Mouse (Mus musculus) midbrain, postnatal 0 days (tissue): ENCODE results near the gene Rgs6. TPM values are rescaled to one million over a fixed set of nuclear protein-coding genes. Genes with fewer than 3 reads are reported as not detected.
A peak's percentile ranks its signal among the peaks of the same experiment; 100 is the strongest.

Source experiments
- ATAC-seq: fragments of 200-750 bp; cut with Nextera tagmentation; 2 replicates; pipeline ENCODE4 v1.8.0; 2017; ENCODE audit warnings: moderate number of reproducible peaks, mild to moderate bottlenecking, moderate TSS enrichment, moderate library complexity; ENCODE audit not compliant: low FRiP score
- DNase-seq: peaks from one replicate; pipeline ENCODE4 v3.0.0-alpha.2; 2015; ENCODE audit warnings: low spot score
- H3K27ac ChIP-seq: fragments of 300-500 bp; sonication (generic); 2 replicates; pipeline ENCODE4 v1.5.1; 2014; ENCODE audit warnings: low read depth, mild to moderate bottlenecking, low read length, mixed read lengths
- H3K27me3 ChIP-seq: fragments of 300-500 bp; sonication (generic); 2 replicates; pipeline ENCODE4 v1.6.1; 2014; ENCODE audit warnings: low read length, control low read depth, mixed read lengths; ENCODE audit not compliant: insufficient read depth
- H3K36me3 ChIP-seq: fragments of 300-500 bp; sonication (generic); 2 replicates; pipeline ENCODE4 v1.6.1; 2014; ENCODE audit warnings: low read length, control low read depth, mixed read lengths; ENCODE audit not compliant: insufficient read depth
- H3K4me1 ChIP-seq: fragments of 300-500 bp; sonication (generic); 2 replicates; pipeline ENCODE4 v1.6.1; 2014; ENCODE audit warnings: mild to moderate bottlenecking, control low read depth, antibody characterized with exemption, low read length, mixed read lengths; ENCODE audit not compliant: insufficient read depth
- H3K4me2 ChIP-seq: fragments of 300-500 bp; sonication (generic); 2 replicates; pipeline ENCODE4 v1.6.1; 2014; ENCODE audit warnings: low read depth, mild to moderate bottlenecking, low read length, mixed read lengths; ENCODE audit not compliant: poor library complexity, severe bottlenecking
- H3K4me3 ChIP-seq: fragments of 300-500 bp; sonication (generic); 2 replicates; pipeline ENCODE4 v1.5.1; 2014; ENCODE audit warnings: low read depth, mild to moderate bottlenecking, low read length, moderate library complexity
- H3K9ac ChIP-seq: fragments of 300-500 bp; sonication (generic); replicated peaks from 2 replicates; pipeline ENCODE4 v1.6.1; 2014; ENCODE audit warnings: mild to moderate bottlenecking, low read length, moderate library complexity, mixed read lengths; ENCODE audit not compliant: poor library complexity, severe bottlenecking
- H3K9me3 ChIP-seq: fragments of 300-500 bp; sonication (generic); 2 replicates; pipeline ENCODE4 v1.6.1; 2016; ENCODE audit warnings: low read length, control low read depth
- CTCF ChIP-seq: IDR thresholded peaks from 2 replicates; pipeline ENCODE4 v1.5.1; 2016; ENCODE audit warnings: antibody characterized with exemption, mild to moderate bottlenecking
- WGBS: fragments of 180-500 bp; shearing (Covaris S2); extraction: QIAGEN DNeasy Blood & Tissue Kit; methylation state at CpG from one replicate; pipeline ENCODE4 v1.1.7; 2014; 5-methylcytosine and 5-hydroxymethylcytosine counted together
- polyA plus RNA-seq: library from polyadenylated mRNA; unstranded; fragments of >200 nt; fragmentation: Nextera tagmentation; extraction: Ambion mirVana; gene quantifications from 2 replicates; pipeline ENCODE4 v1.2.1, GENCODE M21; 2015
- total RNA-seq: library from RNA; depleted of rRNA; stranded (reverse); fragments of >200 nt; gene quantifications from 2 replicates; pipeline ENCODE4 v1.2.3, GENCODE M21; 2014

The Rgs6 gene
- total and polyA plus RNA-seq, 2 experiments from 2014 or later: 22.0 to 26.3 TPM

GRCm38 (mm10) chr12:82616813-82617681, 29.0 kb downstream of the Rgs6 start:
- peak; percentile 44 for DNase-seq
- Histone ChIP-seq H3K9me3 (no peaks in the 10 kb centered on the region), H3K4me3 (peak overlapping the region; percentile 70), H3K4me2 (peak overlapping the region; percentile 93), H3K9ac (peak overlapping the region; percentile 64), H3K36me3 (no peaks in the 10 kb centered on the region), H3K27me3 (0 out of 2 replicates have a peak, but pooled peaks cover 3% of the 10 kb centered on the region), H3K4me1 (0 out of 2 replicates have a peak, but pooled peaks cover 3% of the 10 kb centered on the region), H3K27ac (peak overlapping the region; percentile 47)
- WGBS: under 1% methylated on average over 82 of the region's 86 CpGs
- TF ChIP-seq CTCF: peak; percentile 41; the same call in 1 of the 2 replicates
- peak; percentile 78 for ATAC-seq

GRCm38 (mm10) chr12:82617682-82618370, 29.7 kb downstream of the Rgs6 start:
- WGBS: 19% methylated on average over 20 of the region's 20 CpGs
- Histone ChIP-seq H3K4me1 (0 out of 2 replicates have a peak, but pooled peaks cover 3% of the 10 kb centered on the region), H3K4me3 (peak overlapping the region; percentile 70), H3K9me3 (no peaks in the 10 kb centered on the region), H3K27me3 (0 out of 2 replicates have a peak, but pooled peaks cover 3% of the 10 kb centered on the region), H3K27ac (no peak overlapping the region; the same call in 1 of the 2 replicates), H3K36me3 (no peaks in the 10 kb centered on the region), H3K9ac (peak overlapping the region; percentile 64; the same call in 1 of the 2 replicates), H3K4me2 (peak overlapping the region; percentile 93)
- ATAC-seq (no peak), DNase-seq (no peak)
- no peak for TF ChIP-seq CTCF

- 95% methylated on average over 10 of the region's 10 CpGs for WGBS
- Histone ChIP-seq H3K9ac (no peak overlapping the region), H3K36me3 (no peaks in the 10 kb centered on the region), H3K27me3 (no peaks in the 10 kb centered on the region), H3K4me3 (no peak overlapping the region), H3K9me3 (no peaks in the 10 kb centered on the region), H3K4me2 (no peak overlapping the region), H3K27ac (no peak overlapping the region), H3K4me1 (no peaks in the 10 kb centered on the region)
- ATAC-seq: no peak
- no peak for TF ChIP-seq CTCF
- no peak for DNase-seq
Observed at GRCm38 (mm10) chr12:82640441-82640840, 52.3 kb downstream of the Rgs6 start.

- Histone ChIP-seq H3K4me2 (no peak overlapping the region), H3K36me3 (no peaks in the 10 kb centered on the region), H3K9me3 (no peaks in the 10 kb centered on the region), H3K27ac (no peak overlapping the region), H3K4me1 (no peaks in the 10 kb centered on the region), H3K27me3 (no peaks in the 10 kb centered on the region), H3K9ac (no peak overlapping the region), H3K4me3 (no peak overlapping the region)
- 90% methylated on average over 4 of the region's 4 CpGs for WGBS
- ATAC-seq: no peak
- no peak for TF ChIP-seq CTCF
- DNase-seq: no peak
Observed at GRCm38 (mm10) chr12:82647876-82648275, 59.8 kb downstream of the Rgs6 start.

GRCm38 (mm10) chr12:82649991-82650390, 61.9 kb downstream of the Rgs6 start:
- ATAC-seq (no peak), DNase-seq (no peak)
- H3K4me2 ChIP-seq: no peak overlapping the region
- no peaks in the 10 kb centered on the region for H3K36me3 ChIP-seq
- no peaks in the 10 kb centered on the region for H3K4me1 ChIP-seq
- TF ChIP-seq CTCF: no peak
- no peaks in the 10 kb centered on the region for H3K27me3 ChIP-seq
- no peak overlapping the region for H3K27ac ChIP-seq
- WGBS: 55% methylated on average over 5 of the region's 5 CpGs
- H3K9ac ChIP-seq: no peak overlapping the region
- no peak overlapping the region for H3K4me3 ChIP-seq
- no peaks in the 10 kb centered on the region for H3K9me3 ChIP-seq
